Mouse (Mus musculus) small intestine, adult 2 months (tissue): ENCODE measurements at regions not wholly inside any gene's neighbourhood (a gene's known extent, or its start where the extent isn't known, plus 50 kb on each side); places are given as distances from the start of the nearest gene placed in this dataset.

Experiments used
- CTCF ChIP-seq: fragments of 200-500 bp; IDR thresholded peaks from 2 replicates; pipeline ENCODE4 v1.5.1; 2012; ENCODE audit warnings: low read depth, mild to moderate bottlenecking, control low read depth, inconsistent platforms, low read length, moderate library complexity, mixed read lengths; ENCODE audit not compliant: insufficient replicate concordance, insufficient read length; ENCODE audit errors: extremely low read depth
- POLR2A ChIP-seq: fragments of 200-500 bp; IDR thresholded peaks from 2 replicates; pipeline ENCODE4 v1.6.1; 2012; ENCODE audit warnings: low read depth, mild to moderate bottlenecking, control low read depth, inconsistent platforms, low read length, moderate library complexity

DNA sequence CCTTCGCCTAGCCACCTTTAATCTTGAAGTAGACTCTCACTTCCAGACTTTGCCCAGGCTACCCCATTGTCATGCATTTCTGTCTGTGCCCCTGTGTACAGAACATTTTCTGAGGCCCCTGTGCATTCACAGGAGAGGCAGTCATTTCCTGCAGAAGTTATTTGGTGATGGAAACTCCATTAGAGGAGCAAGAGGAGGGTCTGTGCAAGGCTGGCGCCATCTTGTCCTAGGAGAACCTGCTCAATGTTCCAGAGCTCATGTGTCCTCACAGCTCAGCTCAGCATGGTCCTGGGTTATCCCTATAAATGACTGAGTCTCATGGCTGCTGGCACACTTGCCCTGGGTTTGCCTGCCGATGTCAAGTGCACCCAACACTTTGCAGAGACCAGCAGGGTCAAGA is 413.1 kb downstream of the Cdh26 start:
- TF ChIP-seq POLR2A (no peak), CTCF (no peak)
